Mouse (Mus musculus) limb, embryonic 10.5 days (tissue): ENCODE data around the gene Ston2. TPM values are rescaled to one million over a fixed set of nuclear protein-coding genes. Genes with fewer than 3 reads are reported as not detected.
A peak's percentile ranks its signal among the peaks of the same experiment; 100 is the strongest.

Source experiments
- DNase-seq: peaks from one replicate; pipeline ENCODE4 v3.0.0-alpha.2; 2017; ENCODE audit warnings: low spot score
- H3K27ac ChIP-seq: fragments of 300-500 bp; sonication (generic); 2 replicates; pipeline ENCODE4 v1.5.1; 2016; ENCODE audit warnings: mild to moderate bottlenecking
- H3K27me3 ChIP-seq: fragments of 300-500 bp; sonication (generic); 2 replicates; pipeline ENCODE4 v1.6.1; 2016; ENCODE audit warnings: low read depth, mild to moderate bottlenecking; ENCODE audit not compliant: poor library complexity, severe bottlenecking
- H3K36me3 ChIP-seq: fragments of 300-500 bp; sonication (generic); 2 replicates; pipeline ENCODE4 v1.6.1; 2016; ENCODE audit warnings: mild to moderate bottlenecking, moderate library complexity
- H3K4me1 ChIP-seq: fragments of 300-500 bp; sonication (generic); 2 replicates; pipeline ENCODE4 v1.6.1; 2016
- H3K4me3 ChIP-seq: fragments of 300-500 bp; sonication (generic); 2 replicates; pipeline ENCODE4 v1.5.1; 2016; ENCODE audit warnings: mild to moderate bottlenecking, moderate library complexity
- H3K9me3 ChIP-seq: fragments of 300-500 bp; sonication (generic); replicated peaks from 2 replicates; pipeline ENCODE4 v1.6.1; 2016; ENCODE audit warnings: mild to moderate bottlenecking
- WGBS: fragments of 180-500 bp; shearing (Covaris S2); methylation state at CpG from one replicate; pipeline ENCODE4 v1.1.7; 2016; 5-methylcytosine and 5-hydroxymethylcytosine counted together
- polyA plus RNA-seq: library from polyadenylated mRNA; unstranded; fragments of >200 nt; fragmentation: Nextera tagmentation; extraction: Ambion mirVana; gene quantifications from 2 replicates; pipeline ENCODE4 v1.2.1, GENCODE M21; 2016

The Ston2 gene
- polyA plus RNA-seq, 1 experiment from 2014 or later, result 5.5 TPM

DNA sequence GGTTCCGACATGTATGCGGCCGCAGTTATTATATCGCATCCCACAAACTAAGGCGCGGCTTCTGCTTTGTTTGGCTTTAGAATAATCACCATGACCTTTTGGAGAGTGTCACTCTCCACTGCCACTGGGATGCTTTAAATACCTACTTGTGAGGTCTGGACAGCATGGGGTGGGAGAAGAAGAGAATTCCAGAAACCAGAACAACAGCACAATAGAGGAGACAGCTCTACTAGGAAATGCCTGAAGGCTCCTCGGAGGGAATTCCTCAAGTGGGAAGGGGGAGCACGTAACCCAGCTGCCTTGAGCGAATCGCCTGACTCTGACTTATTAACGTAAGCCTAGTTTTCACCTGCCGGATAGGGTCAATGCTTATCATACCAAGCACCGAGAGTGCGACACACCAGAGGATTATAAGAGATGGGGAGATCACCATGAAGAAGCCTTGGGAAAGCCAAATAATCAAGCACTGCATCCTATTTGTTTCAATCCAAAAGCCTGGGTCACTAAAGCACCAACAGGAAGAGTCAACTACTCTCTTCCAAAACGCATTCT is 104.6 kb downstream of the Ston2 start:
- 77% methylated on average over 15 of the region's 15 CpGs for WGBS
- Histone ChIP-seq H3K4me3 (no peak overlapping the region), H3K36me3 (no peaks in the 10 kb centered on the region), H3K4me1 (peaks cover 40% of the 10 kb centered on the region), H3K9me3 (no peaks in the 10 kb centered on the region), H3K27me3 (no peaks in the 10 kb centered on the region), H3K27ac (peak overlapping the region; percentile 83; the same call in 1 of the 2 replicates)
- peak; percentile 30 for DNase-seq

DNA sequence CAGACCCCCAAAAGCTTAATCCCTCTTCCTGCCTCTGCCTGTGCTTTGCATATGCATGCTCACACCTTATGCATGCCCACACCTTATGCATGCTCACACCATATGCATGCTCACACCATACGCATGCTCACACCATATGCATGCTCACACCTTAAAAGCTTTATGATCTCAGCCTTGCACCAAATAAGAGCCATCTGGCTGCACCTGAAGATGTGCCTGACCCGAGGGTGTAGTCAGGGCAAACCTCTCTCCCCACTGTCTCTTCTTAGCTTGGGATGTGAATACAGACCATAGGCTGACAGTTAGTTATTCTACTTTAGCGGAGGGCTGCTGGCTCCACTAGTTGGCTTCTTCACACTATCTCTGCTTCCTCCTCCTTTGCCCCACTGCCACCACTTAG is 105.1 kb downstream of the Ston2 start:
- Histone ChIP-seq H3K4me3 (no peak overlapping the region), H3K27me3 (no peaks in the 10 kb centered on the region), H3K4me1 (peaks cover 40% of the 10 kb centered on the region), H3K9me3 (no peaks in the 10 kb centered on the region), H3K27ac (no peak overlapping the region), H3K36me3 (no peaks in the 10 kb centered on the region)
- WGBS, result 74% methylated on average over 3 of the region's 3 CpGs
- DNase-seq, result no peak

DNA sequence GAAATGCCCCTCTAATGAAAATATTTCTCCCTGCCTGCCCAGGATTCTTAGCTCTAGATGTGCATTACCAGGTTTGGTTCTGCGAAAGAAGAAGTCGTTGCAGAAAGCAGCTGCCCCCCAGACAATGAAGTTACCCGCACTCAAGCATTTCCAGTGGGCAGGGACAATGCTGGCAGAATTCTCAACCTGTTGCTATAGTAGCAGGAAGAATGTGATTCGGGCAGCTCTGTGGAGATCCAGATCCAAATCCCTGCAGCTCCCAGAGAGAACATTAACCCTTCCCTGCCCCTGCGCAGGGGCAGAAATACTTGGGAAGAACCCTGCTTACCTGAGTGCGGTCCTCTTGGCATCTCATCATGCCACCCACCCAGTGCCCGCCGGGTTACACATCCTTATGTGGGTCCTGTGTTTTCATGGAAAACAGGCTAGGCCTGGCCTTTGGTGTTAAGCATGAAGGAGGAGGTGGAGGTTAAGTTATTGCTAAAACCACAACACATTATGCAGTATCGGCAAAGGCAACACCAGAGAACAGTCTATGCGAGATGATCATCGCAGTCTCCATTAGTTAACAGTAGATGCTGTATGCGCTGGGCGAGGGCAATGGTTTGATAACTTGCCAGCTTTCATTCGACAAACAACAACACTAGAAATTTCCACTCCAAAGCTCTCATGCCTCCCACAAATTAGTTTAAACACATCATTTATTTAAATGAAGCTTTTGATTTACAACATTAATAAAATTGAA is 108.7 kb downstream of the Ston2 start:
- Histone ChIP-seq H3K27me3 (no peaks in the 10 kb centered on the region), H3K27ac (no peak overlapping the region), H3K9me3 (no peaks in the 10 kb centered on the region), H3K36me3 (no peaks in the 10 kb centered on the region), H3K4me3 (no peak overlapping the region), H3K4me1 (peaks cover 21% of the 10 kb centered on the region)
- 81% methylated on average over 14 of the region's 14 CpGs for WGBS
- DNase-seq, result no peak

DNA sequence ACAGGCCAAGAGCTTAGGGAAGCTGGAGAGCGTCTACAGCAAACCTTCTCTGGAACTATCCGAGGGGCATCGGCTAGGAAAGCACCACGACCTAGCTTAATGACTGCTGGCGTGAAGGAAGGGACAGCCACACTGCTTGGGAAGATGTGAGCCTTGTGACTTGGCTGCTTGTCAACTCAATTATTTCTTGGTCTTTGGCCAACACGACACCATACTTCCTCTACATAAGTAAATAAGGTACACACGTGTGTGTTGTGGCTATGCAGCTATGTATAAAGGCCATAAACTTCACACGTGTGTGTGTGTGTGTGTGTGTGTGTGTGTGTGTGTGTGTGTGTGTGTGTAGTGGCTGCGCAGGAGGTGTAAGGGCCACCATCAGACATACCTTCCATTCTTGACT is 112.2 kb downstream of the Ston2 start:
- 92% methylated on average over 9 of the region's 9 CpGs for WGBS
- no peak for DNase-seq
- no peaks in the 10 kb centered on the region for H3K27me3 ChIP-seq

DNA sequence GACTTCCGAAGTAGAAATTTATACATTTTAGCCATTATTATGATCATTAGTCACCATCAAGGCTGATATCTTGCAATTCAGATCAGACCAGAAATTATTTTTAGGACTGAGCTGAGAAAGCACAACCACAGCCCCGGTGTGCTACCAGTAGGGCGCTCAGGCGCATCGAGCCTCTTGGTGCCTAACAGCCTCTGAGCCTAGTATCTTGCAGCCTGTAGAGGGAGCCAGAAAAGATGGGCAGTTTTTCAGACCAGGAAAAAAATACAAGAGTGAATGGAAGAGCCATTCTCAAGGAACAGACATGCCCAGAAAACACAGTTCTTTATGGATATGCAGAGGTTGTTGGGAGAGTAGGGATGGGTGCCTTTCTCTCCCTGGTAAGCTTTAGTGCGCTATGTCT is 115.0 kb downstream of the Ston2 start:
- no peak overlapping the region for H3K27ac ChIP-seq
- H3K9me3 ChIP-seq, result no peaks in the 10 kb centered on the region
- no peaks in the 10 kb centered on the region for H3K4me1 ChIP-seq
- no peaks in the 10 kb centered on the region for H3K36me3 ChIP-seq
- H3K27me3 ChIP-seq, result no peaks in the 10 kb centered on the region
- 90% methylated on average over 6 of the region's 6 CpGs for WGBS
- no peak for DNase-seq
- no peak overlapping the region for H3K4me3 ChIP-seq

More for the DNA sequence above, 112.2 kb downstream of the Ston2 start:
- Histone ChIP-seq H3K36me3 (no peaks in the 10 kb centered on the region), H3K9me3 (no peaks in the 10 kb centered on the region), H3K4me3 (no peak overlapping the region), H3K4me1 (peaks cover 6% of the 10 kb centered on the region; the same call in 1 of the 2 replicates), H3K27ac (no peak overlapping the region)

DNA sequence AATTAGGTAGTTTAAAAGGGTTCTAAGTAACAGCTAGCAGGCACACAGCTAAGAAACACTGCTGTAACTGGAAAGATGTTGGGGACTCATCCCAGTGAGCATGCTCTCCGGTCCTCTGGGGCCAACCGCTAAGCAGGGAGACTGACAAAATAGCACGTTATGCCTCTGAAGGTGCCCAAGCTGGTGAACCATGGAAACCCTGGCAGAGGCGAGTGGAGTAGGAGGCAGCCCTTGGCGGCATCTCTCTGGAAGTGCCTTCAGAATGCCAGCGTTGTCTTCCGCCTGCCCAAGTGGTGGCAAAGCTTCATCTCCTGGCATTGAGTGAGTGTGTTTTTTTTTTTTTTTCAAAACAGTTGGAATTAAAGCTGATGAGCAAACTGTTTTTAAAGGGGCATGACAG is 115.7 kb downstream of the Ston2 start:
- Histone ChIP-seq H3K27me3 (no peaks in the 10 kb centered on the region), H3K9me3 (no peaks in the 10 kb centered on the region), H3K27ac (no peak overlapping the region), H3K36me3 (no peaks in the 10 kb centered on the region), H3K4me1 (no peaks in the 10 kb centered on the region), H3K4me3 (no peak overlapping the region)
- DNase-seq, result no peak
- 93% methylated on average over 7 of the region's 7 CpGs for WGBS

DNA sequence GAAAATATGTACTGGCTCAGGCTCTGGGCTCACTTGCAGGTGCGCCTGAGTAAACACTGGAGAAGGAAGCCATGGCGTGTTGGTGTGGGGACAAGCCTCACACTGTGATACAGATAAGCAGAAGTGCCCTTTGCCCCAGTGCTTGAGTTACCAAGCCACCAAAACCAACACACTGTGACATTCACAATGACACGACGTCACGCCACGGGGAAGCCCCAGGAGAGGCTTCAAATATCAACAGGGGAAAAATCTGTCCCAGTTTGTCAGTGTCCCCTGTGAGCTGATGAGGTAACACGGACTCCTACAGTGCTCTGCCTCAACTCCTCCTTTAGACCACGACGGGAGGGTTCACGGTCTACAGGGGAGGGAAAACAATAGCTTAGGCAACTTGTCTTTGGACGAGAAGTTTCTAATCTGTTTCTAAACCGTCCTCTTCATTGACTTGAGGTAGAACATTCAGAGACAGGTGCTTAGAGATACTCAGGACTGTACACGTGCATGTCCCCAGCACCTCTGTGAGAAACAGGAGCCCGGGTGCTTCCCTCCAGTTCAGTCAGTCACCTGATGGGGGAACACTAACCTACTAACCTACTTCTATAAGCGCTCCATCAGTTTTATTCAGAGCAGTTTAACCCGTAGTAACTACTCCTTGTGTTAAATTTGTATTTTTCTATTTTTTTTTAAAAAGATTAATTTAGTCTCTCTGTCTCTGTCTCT is 119.5 kb downstream of the Ston2 start:
- 84% methylated on average over 16 of the region's 16 CpGs for WGBS
- Histone ChIP-seq H3K27me3 (no peaks in the 10 kb centered on the region), H3K9me3 (no peaks in the 10 kb centered on the region), H3K4me3 (no peak overlapping the region), H3K36me3 (no peaks in the 10 kb centered on the region), H3K27ac (no peak overlapping the region), H3K4me1 (no peaks in the 10 kb centered on the region)
- DNase-seq, result no peak

DNA sequence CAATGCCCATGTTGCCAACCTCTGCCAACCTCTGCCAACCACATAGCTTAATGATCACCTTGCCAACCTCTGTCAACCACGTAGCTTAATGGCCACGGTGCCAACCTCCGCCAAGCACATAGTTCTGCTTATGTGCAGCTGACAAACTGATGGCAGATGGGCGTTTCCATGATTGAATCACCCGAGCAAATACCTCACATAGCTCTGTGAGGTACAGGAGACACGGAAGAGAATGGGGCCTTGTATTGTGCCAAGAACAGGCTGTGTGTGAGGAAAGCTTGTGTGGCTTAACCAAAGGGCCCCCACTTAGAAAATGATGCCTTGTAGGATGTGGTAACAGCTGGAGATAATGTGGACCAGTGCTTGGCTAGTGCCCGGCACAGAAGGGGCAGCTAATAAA is 120.4 kb downstream of the Ston2 start:
- Histone ChIP-seq H3K27ac (no peak overlapping the region), H3K27me3 (no peaks in the 10 kb centered on the region), H3K4me3 (no peak overlapping the region), H3K36me3 (no peaks in the 10 kb centered on the region), H3K4me1 (no peaks in the 10 kb centered on the region), H3K9me3 (no peaks in the 10 kb centered on the region)
- WGBS, result 86% methylated on average over 7 of the region's 7 CpGs
- DNase-seq, result no peak

DNA sequence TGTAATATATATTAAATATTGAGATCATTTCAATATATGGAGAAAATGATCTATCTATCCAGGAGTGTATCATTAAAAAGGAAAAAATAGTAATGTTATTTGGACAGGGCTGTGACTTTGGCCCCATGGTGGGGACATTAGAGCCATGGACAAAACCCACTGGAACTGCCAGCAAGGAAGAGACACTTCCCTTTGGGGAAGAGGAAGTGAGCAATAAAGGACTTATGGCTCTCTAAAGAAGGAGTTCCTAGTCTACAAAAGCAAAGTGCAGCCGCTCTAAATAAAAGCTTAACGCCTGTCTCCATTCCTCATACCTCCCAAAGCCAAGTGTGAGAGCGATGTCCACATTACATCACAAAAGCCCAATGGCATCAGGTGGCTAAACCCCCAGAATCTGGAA is 121.6 kb downstream of the Ston2 start:
- H3K27me3 ChIP-seq, result no peaks in the 10 kb centered on the region
- H3K36me3 ChIP-seq, result no peaks in the 10 kb centered on the region
- no peak for DNase-seq
- H3K27ac ChIP-seq, result no peak overlapping the region
- 84% methylated on average over 3 of the region's 3 CpGs for whole genome bisulfite sequencing
- no peak overlapping the region for H3K4me3 ChIP-seq
- H3K9me3 ChIP-seq, result no peaks in the 10 kb centered on the region
- H3K4me1 ChIP-seq, result no peaks in the 10 kb centered on the region

DNA sequence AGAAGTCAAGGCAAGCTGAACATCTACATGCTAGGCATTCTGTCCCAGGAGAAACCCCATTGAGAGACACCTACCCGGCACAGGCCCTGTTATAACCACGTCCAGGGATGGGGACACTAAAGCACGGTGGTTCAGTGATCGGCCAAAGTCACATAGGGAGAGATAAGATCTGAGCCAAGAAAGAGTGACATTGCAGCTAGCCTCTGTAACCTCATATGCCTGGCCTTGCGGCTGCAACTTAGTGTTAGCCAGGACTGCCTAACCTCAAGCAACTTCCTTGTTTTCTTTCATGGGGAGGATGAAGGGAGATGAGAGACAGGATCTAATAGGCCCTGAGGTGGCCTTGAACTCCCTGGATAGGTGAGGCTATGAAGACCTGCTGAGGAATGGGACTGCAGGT is 122.8 kb downstream of the Ston2 start:
- 88% methylated on average over 5 of the region's 5 CpGs for WGBS
- DNase-seq, result no peak
- Histone ChIP-seq H3K4me3 (no peak overlapping the region), H3K27ac (no peak overlapping the region), H3K4me1 (no peaks in the 10 kb centered on the region), H3K9me3 (no peaks in the 10 kb centered on the region), H3K36me3 (no peaks in the 10 kb centered on the region), H3K27me3 (no peaks in the 10 kb centered on the region)

DNA sequence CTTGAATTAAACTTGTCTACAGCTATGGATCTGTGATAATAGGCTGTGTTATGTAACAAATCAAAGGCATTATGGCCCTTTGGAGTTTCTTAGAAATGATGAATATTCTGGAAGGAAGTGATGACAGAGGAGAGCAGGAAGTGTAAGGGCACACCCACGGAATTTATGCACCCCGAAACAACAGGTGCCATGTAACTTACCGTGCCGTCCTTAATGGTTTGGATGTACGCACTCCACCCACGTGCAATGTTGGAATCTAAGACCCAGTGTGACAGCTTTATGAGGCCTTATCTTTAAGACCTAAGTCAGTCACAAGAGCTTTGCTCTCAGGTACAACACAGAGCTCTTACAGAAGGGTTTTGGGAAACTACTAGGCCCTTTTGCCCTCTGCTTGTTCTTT is 124.9 kb downstream of the Ston2 start:
- Histone ChIP-seq H3K27me3 (no peaks in the 10 kb centered on the region), H3K27ac (no peak overlapping the region), H3K4me3 (no peak overlapping the region), H3K9me3 (no peaks in the 10 kb centered on the region), H3K36me3 (no peaks in the 10 kb centered on the region), H3K4me1 (no peaks in the 10 kb centered on the region)
- no peak for DNase-seq
- 81% methylated on average over 6 of the region's 6 CpGs for WGBS

DNA sequence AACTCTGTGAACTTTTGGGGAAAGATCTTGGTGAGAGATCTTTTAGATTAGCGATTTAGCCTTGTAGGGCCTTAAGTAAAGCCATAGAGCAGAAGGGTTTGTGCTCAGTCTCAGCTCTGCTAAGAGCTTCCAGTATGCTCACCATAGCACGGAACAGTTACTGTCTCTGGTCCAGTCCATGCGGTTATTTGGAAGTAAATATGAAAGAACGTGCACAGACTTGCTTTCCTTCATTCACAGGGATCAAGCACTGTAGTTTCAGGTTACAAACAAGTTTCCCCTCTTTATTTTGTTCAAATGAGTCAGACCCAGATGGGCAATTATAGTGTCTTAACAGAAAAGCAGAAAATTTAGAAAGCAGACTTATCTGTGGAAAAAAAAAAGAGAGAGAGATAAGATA is 125.3 kb downstream of the Ston2 start:
- no peak overlapping the region for H3K27ac ChIP-seq
- H3K4me3 ChIP-seq, result no peak overlapping the region
- no peaks in the 10 kb centered on the region for H3K27me3 ChIP-seq
- no peak for DNase-seq
- WGBS, result 81% methylated on average over 4 of the region's 4 CpGs
- H3K36me3 ChIP-seq, result no peaks in the 10 kb centered on the region
- H3K9me3 ChIP-seq, result no peaks in the 10 kb centered on the region
- no peaks in the 10 kb centered on the region for H3K4me1 ChIP-seq

DNA sequence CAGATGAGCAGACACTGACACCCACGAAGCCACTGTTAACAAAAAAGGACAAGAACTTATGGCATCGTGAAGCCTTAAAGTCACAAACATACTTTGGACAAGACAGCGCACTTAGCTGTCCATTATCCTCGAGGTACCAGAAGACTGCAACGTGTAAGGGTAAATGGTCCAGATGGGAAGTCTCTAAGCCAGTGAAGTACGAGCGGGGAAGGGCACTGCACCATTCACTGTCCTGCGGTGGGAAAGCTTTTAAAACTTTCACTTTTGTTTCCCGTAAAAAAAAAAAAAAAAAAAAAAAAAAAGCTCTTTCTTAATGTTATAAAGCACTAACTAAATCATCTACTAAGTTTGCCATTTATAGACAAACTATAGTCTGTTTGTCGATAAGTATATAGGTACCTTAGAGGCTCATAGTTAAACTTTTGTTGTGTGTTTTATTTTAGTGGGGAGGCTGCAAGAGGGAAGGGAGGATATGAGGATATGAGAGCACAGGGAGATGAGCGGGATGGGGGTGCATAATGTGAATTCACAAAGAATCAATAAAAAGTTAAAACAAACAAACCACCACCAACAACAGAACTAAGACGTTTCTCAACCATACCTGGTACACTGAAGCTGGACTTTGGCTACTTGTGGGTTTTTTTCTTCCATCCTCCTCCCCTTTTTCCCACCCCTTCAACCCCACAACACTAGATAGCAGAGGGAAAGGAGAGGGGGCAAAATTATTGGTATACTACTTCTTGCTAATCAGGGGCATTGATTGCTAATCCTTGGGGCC is 127.4 kb downstream of the Ston2 start:
- H3K27ac ChIP-seq, result no peak overlapping the region
- DNase-seq, result no peak
- no peak overlapping the region for H3K4me3 ChIP-seq
- no peaks in the 10 kb centered on the region for H3K36me3 ChIP-seq
- no peaks in the 10 kb centered on the region for H3K4me1 ChIP-seq
- whole genome bisulfite sequencing, result 91% methylated on average over 12 of the region's 12 CpGs
- H3K27me3 ChIP-seq, result no peaks in the 10 kb centered on the region
- no peaks in the 10 kb centered on the region for H3K9me3 ChIP-seq
